Mouse (Mus musculus): ENCODE data around the gene Cd37.
"Not testable (repeated sequence)": the region's sequence is repeated elsewhere in the genome, so short reads cannot be mapped to it uniquely, and the experiment has no call there.

Cd37 gene

DNA sequence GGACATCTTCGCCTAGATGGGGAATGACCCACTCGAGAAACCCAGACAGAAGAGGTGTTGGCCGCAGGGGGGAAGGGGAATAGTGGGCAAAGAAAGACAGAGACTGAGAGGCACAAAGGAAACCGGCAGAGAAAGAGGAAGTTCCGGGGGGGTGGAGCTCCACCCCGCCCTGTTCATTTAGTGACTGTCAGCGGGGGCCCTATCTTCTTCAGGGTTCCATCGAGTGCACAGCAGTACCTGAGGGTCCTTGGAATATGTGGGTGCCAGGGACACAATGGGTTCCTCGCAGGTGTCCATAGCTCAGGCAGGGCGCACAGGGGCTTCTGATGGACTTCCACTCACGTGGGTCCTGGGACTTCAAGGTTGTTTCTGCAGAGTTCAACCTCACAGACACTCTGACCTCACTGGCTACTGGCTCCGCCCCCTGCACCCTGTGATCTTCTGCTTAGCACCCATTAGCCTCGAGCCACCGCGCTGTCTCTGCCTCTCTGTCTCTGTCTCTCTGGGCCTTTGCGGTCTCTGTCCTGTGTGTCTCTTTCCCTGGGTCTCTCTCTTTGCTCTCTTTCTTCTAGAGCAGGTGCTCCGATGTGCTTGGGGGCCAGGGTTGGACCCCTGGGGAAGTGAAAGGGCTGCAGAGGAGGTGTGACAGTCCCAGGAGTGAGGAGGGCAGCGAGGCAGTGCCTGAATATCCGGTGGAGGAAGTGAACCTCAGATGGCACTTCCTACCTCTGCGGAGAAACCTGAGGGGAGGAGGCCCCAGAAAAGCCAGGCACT lies at the start of gene Cd37:
Cd37 (minus strand) TSS at position 393 of the 774 bp plus-strand sequence.
- no peak for ATAC-seq (ENCODE audit: low TSS enrichment)

DNA sequence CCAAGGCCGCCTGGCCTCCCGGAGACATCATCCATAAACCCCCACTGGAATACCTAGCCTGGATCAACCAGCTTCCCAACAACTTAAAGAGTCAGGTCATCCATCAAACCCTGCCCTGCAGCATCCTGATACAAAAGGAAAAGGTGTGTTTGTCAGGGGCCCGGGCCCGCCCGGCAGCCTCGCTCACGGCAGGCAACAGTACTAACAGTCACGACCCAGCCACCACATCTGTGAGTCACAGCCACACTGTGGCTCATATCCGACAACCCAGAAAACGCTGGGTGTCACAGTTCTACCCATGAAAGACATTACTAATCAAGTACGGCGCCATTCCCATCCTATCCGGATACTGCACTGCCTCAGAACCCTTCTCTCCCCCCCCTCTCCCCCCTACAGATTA lies 47.6 kb upstream of the Cd37 start:
- no peak for ATAC-seq (ENCODE audit: low TSS enrichment)

DNA sequence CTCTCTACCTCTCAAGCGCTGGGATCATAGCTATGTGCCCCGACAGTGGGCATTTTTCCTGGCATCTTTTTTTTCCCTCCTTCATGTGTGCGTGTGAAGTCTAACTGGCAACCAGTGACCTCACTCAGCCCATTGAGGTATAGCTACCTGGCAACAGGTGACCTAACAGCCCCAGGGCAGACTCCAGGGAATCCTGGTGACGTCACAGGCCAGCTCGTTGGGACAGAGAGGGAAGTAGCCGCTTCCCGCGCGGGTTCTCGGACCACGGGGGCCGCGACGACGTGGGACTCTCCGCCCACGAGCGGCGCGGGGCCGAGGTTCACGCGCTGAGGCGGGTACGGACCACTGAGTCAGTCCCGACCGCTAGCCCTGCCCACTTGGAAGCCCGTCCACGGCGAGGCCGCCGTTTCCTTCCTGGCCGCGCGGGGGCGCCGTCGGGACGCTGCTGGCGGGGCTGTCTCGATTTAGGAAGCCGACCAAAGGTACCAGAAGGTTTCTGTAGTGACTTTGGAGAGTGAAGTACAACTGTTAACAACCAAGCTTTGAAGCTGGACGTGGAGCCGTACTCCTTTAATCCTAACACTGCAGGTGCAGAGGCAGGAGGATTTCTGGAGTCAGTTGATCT lies 38.3 kb upstream of the Cd37 start, which contains the start of gene Slc6a21:
Slc6a21 (plus strand) TSS at position 378 of the 625 bp plus-strand sequence.
- peak; percentile 23; the same call in 1 of the 2 replicates for ATAC-seq (ENCODE audit: low TSS enrichment)

DNA sequence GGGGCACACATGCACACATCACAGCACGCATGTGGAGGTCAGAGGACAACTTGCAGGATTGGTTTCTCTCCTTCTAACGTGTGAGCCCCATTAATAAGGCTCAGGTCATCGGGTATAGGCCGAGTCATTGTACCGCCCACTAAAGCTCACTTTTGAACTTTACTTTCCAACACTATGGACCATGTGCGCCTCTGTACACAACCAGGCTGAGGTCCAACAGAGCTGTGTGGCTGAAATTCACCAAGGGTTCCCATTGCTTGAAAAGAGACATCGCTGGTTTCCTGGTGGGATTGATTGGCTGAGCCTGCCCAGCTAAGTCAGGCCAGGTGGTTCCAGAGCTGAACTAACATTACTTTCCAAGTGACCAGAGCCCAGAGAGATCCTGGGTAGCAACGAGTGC lies 34.8 kb upstream of the Cd37 start:
- no peak for ATAC-seq (ENCODE audit: low TSS enrichment)

DNA sequence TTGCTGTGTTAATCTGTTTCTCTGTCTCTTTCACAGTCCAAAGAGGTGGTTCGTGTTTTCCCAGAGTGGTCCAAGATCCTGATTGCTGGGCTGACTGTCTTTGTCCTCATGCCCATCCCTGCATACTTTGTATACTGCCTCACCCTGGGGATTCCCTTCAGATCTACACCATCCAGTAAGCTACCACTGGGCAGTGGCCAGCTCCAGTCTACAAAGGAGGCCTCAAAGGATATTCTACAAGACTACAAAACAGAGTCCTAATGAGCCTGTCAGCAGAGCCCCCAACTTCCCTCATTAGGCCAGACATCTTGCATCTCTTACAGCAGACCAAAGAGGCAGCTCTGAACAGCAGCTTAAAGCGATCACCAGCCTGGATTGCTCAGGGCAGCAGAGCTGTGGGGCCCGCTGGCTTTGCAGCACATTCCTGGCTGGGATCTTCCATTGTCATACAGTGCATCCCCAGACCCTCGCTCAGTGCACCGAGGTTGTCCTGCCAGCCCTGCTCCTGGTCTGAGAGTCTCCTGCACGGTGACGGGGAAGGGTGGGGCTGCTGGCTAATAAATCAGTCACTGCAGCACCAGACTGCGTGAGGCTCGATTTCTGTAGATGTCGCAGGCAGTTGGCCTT lies 34.0 kb upstream of the Cd37 start:
- no peak for ATAC-seq (ENCODE audit: low TSS enrichment)

DNA sequence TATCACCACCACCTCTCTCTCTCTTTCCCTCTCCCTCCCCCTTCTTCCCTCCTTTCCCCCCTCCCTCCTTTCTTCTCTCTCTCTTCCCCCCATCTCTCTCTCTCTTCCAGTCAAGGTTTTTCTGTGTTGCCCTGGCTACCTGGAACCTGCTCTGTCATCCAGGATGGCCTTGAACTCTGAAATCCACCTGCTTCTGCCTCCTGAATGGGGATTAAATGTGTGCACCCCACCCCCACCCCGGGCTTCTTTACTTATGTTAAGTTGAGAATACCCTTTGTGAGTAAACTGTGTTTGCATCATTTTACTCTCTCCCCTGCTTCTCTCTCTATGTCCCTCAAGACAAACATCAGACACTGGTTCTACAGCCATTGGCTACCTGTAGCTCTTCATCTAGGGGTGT lies 26.6 kb upstream of the Cd37 start:
- ATAC-seq (ENCODE audit: low TSS enrichment): no peak

DNA sequence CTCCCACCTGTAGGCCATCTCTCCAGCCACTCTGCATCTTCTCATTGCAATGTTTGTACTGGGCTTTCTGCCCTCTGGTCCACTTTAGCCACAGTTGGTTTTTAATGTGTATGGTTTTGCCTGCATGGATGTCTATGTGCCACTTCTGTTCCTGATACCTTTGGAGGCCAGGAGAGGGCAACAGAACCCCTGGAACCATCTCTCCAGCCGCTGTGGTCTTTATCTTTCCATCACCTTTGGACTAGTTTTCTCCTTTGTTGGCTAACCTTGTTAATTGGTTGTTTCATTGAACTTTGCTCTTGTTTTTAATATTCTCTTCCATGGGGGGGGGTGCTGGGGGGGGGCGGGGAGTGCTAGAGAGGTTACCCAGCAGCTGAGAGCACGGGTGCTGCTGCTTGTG lies 25.4 kb upstream of the Cd37 start:
- ATAC-seq (ENCODE audit: low TSS enrichment): no peak

DNA sequence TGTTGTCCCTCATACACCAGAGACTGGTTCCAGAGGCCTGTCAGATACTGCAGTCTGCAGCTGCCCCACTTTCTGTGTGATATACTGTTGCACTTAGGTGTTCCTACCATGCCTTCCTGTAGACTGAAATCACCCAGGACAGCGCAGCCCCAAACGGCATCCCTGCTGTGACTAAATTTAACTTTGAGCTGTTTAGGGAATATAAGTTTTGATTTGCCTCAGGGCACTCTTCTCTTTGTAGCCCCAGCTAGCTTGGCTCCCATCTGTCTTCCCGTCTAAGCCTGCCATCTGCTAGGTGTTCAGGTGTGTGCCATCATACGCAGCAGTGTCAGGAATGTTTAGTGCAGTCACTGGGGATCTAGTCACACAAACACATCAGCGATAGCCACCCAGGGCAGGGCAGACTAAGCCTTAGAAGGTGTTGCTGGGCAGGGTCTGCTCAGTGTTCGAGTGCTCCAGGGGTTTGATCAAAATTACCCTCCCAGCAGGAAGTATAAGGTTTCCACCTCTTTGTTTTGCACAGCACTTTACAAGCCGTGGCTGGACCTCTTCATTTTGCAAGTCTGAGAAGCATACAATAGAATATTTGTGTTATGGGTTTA lies 24.2 kb upstream of the Cd37 start:
- ATAC-seq (ENCODE audit: low TSS enrichment): peak; percentile 44; the same call in 1 of the 2 replicates

DNA sequence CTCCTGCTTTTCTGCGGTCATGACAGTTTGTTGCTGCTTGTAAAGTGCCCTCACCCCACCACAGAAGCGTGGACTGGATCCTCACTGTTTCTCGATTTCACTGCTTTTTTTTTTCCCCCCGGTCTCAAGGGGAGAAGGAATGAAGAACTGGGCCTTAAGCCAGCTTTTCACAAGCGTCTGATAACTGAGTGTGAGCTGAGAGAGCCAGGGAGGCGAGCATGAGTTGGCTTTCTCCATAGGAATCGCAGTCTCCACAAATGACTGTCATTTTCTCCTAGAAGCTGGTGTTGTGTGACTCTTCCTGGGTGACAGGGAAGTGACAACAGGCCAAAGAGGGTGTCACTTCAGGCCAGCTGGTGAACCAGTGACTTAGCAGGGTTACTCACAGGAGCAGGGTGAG lies 23.4 kb upstream of the Cd37 start:
- no peak for ATAC-seq (ENCODE audit: low TSS enrichment)

DNA sequence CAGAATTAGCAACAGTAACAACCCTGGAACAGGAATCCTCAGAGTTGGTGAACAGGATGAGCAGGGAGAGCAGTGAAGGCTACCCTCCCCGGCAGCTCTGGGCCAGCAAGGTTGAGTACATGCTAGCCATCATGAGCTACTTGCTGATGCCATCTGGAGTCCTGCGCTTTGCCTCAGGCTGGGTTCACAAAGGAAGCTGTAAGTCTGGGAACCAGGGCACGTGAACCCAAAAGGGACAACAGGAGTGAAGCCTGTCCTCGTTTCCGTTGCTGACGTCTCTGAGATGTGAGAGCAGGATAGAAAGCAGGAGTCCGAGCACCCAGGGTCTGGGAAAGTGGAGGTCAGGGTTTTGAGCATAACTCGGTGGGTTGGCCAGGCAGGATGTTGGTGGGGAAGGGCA lies 20.4 kb upstream of the Cd37 start:
- no peak for ATAC-seq (ENCODE audit: low TSS enrichment)

DNA sequence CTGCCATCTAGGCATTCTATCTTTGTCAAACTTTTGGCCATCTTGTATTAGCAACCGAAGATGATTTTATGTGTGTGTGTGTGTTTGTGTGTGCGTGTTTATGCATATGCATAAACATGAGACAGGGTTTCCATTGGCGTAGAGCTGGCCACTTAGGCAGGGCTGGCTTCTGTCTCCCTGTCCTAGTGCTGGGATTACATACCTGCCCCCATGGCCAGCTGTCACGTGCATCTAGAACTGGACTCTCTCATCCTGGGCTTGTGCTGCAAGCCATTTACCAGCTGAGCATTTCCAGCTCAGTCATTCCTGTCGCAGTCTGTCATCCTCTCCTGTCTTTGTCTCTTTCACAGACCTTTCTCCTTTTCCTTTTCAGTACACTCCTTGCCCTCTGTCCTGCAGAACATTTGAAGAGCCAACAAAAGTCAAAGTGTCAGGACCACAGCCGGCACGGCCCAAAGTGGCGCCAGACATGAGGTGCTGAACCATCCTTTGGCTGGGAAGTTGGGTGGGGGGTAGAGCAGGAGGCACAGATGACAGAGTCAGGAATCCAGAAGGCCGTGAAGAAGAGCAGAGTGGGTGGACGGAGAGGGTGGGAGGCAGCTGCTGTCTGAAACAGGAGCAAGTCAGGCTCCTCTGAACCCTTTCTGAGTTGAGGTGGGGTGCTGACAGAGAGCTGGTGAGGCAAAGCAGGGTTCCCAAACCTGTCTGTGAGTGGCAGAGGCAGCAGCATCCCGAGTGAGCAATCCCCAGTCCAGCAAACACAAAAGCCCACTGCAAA lies 18.3 kb upstream of the Cd37 start:
- peak; percentile 76; the same call in 1 of the 2 replicates for ATAC-seq (ENCODE audit: low TSS enrichment)

DNA sequence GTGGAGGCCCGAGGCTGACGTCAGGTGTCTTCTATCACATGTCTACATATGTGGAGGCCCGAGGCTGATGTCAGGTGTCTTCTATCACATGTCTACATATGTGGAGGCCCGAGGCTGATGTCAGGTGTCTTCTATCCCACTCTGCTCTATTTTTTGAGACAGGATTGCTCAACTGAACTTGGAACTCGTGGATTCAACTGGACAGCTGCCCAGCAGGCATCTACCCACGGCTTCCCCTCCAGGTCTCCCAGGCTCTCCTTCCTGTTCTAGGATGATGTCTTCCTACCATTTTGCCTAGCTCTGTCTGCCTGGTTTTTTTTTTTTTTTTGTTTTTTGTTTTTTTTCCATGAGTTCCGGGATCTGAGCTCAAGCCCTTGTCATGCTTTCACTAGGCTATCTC lies 16.9 kb upstream of the Cd37 start:
- not testable (repeated sequence) for ATAC-seq (ENCODE audit: low TSS enrichment)

DNA sequence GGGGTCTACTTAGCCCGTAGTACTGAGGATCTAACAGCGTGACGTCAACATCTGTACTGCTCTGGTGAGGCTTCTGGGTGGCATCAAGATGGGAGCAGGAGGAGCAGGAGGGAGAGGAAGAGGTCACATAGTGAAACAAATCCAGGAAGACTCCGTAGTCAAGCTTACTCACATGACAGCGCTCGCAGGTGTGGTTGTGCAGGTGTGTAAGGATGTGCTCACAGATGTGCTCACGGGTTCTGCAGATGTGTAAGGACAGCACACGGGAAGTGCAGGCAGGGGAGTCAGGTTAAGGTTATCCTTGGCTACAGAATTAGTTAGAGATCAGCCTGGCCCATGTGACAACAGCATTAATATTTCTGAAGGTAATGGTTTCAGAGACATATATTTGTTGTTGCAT lies 14.9 kb upstream of the Cd37 start:
- no peak for ATAC-seq (ENCODE audit: low TSS enrichment)

DNA sequence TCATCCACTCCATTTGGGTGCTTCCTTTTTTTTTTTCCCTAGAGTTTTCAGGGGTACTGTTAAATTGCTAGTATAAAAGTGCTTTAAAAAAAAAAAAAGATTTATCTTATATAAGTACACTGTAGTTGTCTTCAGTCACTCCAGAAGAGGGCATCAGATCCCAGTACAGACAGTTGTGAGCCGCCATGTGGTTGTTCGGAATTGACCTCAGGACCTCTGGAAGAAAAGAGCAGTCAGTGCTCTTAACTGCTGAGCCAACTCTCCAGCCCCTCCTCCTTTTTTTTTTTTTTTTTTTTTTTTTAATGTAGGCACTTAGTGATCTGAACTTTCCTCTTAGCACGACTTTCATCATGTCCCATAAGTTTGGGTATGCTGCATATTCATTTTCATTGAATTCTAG lies 8.8 kb upstream of the Cd37 start:
- ATAC-seq (ENCODE audit: low TSS enrichment): no peak

DNA sequence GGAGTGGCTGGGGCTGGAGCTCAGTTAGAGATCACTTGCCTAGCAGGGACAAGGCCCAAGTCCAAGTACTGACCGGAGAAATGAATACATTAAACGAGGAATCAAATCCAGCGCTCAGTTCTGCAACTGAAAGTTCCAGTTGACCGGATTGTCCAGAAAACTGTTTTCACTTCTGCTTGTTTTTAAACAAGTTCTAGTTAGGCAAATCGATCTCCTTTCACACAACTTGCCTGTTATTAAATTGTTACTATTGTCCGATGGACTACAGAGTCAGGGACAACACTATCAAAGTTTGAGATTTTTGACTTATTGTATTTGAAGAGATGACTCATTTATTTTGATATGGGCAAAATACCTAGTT lies 2.5 kb upstream of the Cd37 start:
- no peak for ATAC-seq (ENCODE audit: low TSS enrichment)

DNA sequence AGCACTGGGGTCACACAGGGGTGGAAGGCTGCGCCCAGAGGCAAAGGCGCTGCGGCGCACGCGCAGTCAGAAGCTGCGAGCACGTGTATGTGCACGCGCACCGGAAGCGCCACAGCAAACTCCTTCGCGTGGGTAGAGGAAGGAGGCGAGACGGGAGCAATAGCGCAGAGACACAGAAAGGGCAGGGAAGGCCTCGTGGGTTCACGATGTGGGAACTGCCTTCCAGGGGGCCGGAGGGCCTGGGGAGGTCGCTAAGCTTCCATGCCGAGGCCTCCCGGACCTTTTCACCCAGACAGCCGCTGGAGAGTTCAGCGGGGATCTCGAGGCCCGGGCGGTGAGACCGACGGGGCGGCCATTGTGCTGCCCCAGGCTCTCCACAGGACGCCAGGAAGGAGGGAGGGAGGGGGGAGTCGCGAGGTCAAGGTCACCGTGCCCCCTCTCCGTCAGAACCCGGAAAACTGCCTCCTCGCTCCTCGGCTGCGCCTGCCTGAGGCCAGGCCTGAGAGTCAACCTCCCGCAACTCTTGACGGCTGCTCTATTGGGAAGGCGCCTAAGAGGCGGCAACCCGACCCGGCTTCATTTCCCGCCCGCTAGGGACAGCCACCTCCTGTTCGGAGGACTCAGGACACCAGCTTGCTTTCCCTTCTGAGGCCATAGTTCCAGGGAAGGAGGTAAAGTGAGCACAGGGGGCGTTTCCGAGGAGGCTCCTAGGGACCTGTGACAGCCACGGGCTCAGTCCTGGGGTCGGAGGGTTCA lies 1.9 kb upstream of the Cd37 start, which contains the start of gene Slc6a16:
Slc6a16 (plus strand) TSS at position 453 of the 756 bp plus-strand sequence.
- no peak for ATAC-seq (ENCODE audit: low TSS enrichment)

DNA sequence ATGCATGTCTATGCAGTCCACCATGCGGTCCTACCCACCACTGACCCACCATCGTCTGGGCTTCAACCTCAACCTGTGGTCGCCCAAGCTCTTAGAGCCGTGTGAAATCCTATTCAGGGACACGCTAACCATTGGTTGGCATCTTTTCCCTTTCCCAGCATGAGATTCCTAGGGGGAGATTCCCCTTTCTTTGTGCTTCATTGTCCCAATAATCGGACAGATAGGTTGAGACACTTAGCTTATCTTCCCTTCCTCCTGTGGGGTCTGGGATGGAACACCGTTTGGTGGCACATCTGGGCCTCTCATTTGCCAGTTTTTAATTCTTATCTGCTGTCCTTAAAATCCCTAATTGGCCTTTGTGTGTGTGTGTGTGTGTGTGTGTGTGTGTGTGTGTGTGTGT lies 1.2 kb upstream of the Cd37 start:
- ATAC-seq (ENCODE audit: low TSS enrichment): no peak

DNA sequence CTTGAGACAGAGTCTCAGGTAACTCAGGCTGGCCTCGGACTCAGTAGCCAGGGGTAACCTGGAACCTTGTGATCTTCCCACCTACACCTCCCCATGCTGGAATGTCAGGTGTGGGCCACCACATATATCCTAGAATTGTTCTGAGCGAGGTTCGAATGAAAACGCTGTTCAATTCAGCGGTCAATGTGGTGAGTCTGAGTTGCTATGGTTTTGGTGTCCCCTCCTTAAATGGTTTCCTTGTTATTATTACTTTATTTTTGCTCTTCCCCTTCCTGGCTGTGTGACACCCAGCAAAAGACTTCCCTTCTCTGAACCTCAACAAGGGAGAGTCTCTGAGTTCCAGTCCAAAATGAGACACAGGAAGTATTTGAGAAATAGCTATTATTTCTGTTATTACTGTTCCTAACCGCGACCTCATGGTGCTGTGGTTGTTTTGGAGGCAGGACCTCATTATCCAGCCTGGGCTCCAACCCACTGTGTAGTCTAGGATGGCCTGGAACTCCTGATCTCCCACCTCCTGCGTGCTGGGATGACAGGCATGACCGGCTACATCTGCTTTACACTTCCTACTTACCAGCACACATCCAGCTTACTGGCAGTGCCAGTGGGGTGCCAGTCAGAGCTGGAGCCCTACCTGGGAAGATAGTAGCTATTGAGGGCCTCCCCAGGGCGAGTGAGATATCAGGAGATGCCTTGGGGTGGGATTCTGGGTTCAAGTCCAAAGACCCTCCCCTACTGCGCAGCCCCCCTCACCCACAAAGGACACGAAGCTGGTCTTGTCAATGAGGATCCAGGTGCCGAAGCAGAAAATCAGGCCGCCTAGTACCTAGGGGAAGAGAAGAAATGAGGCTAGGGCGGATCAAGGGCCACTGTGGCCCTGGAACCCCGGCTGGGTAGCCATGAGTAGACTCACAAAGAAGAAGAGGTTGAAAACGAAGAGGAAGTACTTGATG lies 892 bp downstream of the Cd37 start:
- ATAC-seq (ENCODE audit: low TSS enrichment): no peak

DNA sequence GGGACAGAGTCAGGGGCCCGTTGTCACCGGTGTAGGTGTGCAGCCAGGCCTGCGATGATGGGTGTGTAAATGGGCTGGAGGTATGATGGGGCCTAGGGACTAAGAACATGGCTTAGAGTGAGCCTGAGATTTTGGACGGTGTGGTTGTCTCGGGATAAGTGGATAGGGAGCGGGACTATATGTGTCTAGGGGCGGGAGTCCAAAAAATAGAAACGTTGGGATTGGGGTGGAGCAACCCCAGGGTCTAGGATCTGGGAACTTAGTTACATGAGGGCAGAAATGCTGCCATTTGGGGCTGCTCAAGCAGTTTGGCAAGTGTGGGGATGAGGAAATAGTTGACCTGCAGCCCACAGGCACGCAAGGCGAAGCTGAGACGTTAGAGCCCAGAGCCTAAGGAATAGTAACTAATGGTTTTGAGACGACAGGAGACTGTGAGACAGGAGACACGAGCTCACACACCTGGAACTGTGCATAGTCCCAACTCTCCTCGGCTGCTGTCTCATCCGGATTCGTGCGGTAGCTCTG lies 3.2 kb downstream of the Cd37 start:
- no peak for ATAC-seq (ENCODE audit: low TSS enrichment)
